Mouse (Mus musculus) heart, postnatal 36 days (tissue): ENCODE measurements at regions not wholly inside any gene's neighbourhood (a gene's known extent, or its start where the extent isn't known, plus 50 kb on each side); places are given as distances from the start of the nearest gene placed in this dataset.
"Not testable (repeated sequence)": the region's sequence is repeated elsewhere in the genome, so short reads cannot be mapped to it uniquely, and the experiment has no call there.

Source experiments
- DNase-seq, 2 experiments: peaks; one replicate each; pipeline ENCODE4 v3.0.0; 2021 to 2022
- intact Hi-C: fragments of 180-260 bp; cut with DNase I; formaldehyde crosslinking; loops from one replicate; pipeline ENCODE4 v1.15.1; 2025

DNA sequence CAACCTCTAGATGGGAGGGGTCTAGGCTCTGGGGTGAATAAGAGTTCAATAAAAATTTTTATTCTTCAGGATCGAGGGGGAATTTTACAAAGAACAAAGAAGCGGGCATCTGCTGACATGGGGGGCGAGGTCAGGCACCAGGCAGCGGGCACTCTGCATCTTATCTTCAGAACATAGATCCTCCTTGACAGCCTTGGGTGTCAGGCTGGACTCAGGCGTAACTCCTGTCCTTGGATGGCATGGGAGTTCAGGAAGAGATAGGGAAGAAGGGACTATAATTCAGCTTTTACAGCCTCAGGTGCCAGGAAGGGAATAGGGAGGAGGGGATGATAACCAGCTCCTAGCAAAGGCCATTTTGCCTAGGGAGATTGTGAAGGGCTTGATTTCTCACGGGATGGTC, 753.1 kb downstream of the Gm10330 start:
- DNase-seq, intact Hi-C loops: not testable (repeated sequence)

DNA sequence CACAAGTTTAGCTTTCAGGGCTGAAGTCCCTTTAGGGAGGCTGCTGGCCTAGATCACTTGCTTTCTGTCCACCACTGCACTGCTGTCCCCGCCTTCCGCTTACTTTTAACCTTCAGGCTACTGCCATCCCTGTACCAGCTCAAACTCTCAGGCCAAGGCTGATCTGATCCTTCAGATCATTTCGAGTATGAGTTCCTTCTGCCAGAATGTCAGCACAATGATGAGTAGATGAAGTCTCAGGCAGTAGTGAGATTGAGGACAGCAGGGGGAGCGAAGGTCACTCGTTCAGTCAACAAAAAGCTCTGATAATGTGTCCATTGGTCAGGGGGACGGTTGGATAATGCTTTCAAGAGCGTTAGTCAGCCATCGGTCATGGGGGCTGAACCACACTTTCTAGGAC, 756.5 kb downstream of the Gm10330 start:
- DNase-seq, intact Hi-C loops: not testable (repeated sequence)

DNA sequence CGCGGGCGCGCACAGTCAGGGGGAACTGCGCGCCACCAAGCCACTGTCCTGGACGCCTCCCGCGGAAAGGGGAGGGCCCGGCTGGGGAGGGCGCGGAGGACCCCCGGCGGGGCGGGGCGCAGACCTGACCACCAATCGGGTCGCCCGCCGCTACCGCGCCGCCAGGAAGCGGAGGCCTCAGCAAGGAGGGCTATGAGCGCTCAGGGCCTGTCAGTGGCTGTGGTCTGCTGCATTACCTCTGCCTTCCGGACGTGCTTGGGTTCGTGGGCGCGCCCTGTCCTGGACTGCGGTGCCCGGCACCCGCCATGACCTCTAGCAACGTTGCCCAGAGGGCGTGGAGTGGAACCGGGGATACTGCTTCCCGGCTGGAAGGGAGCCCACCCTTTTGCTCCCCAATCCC, 769.9 kb downstream of the Gm10330 start:
- intact Hi-C loops: not testable (repeated sequence)
- peak in 1 of 2 experiments; percentile 0 for DNase-seq

DNA sequence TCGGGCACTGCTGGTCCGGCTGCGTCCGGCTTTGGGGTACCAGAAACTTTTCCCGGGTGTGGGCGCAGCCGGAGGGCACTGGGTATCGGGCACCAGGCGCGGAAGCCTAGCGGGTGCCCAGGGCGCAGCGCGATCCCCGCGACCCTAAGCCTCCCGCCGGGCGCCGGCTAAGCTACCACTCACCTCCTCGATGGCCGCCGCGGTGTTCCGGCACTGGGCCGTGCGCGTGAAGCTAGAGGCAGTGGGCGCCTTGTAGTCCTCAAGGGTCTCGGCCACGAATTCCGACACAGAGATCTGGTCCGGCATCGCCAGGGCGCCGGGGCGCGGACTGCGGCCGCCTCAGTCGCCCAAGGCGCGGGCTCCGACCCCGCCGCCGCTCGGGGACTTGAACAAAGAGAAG, 770.4 kb downstream of the Gm10330 start:
- DNase-seq, intact Hi-C loops: not testable (repeated sequence)
